Mouse (Mus musculus) hindbrain, embryonic 10.5 days (tissue): ENCODE measurements around the gene Sftpd. TPM values are rescaled to one million over a fixed set of nuclear protein-coding genes. Genes with fewer than 3 reads are reported as not detected.
A peak's percentile ranks its signal among the peaks of the same experiment; 100 is the strongest.

Experiments used
- DNase-seq: peaks from one replicate; pipeline ENCODE4 v3.0.0-alpha.2; 2017; ENCODE audit warnings: low spot score
- H3K27ac ChIP-seq: fragments of 300-500 bp; sonication (generic); 2 replicates; pipeline ENCODE4 v1.5.1; 2016; ENCODE audit warnings: mild to moderate bottlenecking, moderate library complexity
- H3K27me3 ChIP-seq: fragments of 300-500 bp; sonication (generic); 2 replicates; pipeline ENCODE4 v1.6.1; 2016; ENCODE audit warnings: mild to moderate bottlenecking; ENCODE audit not compliant: poor library complexity, insufficient read depth, severe bottlenecking
- H3K36me3 ChIP-seq: fragments of 300-500 bp; sonication (generic); 2 replicates; pipeline ENCODE4 v1.6.1; 2016; ENCODE audit warnings: mild to moderate bottlenecking, moderate library complexity
- H3K4me1 ChIP-seq: fragments of 300-500 bp; sonication (generic); replicated peaks from 2 replicates; pipeline ENCODE4 v1.6.1; 2016; ENCODE audit warnings: mild to moderate bottlenecking
- H3K4me3 ChIP-seq: fragments of 300-500 bp; sonication (generic); 2 replicates; pipeline ENCODE4 v1.5.1; 2016; ENCODE audit warnings: mild to moderate bottlenecking, moderate library complexity
- H3K9me3 ChIP-seq: fragments of 300-500 bp; sonication (generic); 2 replicates; pipeline ENCODE4 v1.6.1; 2016; ENCODE audit warnings: mild to moderate bottlenecking, moderate library complexity
- WGBS: fragments of 180-500 bp; shearing (Covaris S2); methylation state at CpG from one replicate; pipeline ENCODE4 v1.1.7; 2016; 5-methylcytosine and 5-hydroxymethylcytosine counted together
- polyA plus RNA-seq: library from polyadenylated mRNA; unstranded; fragments of >200 nt; fragmentation: Nextera tagmentation; extraction: Ambion mirVana; gene quantifications from 2 replicates; pipeline ENCODE4 v1.2.1, GENCODE M21; 2016

Gene Sftpd
- polyA plus RNA-seq, 1 experiment from 2014 or later = not detected

GRCm38 (mm10) chr14:41146035-41146434, 38.9 kb downstream of the Sftpd start:
- DNase-seq = no peak
- WGBS = 80% methylated on average over 6 of the region's 6 CpGs
- Histone ChIP-seq H3K27me3 (no peaks in the 10 kb centered on the region), H3K27ac (no peak overlapping the region), H3K4me3 (no peak overlapping the region), H3K36me3 (no peaks in the 10 kb centered on the region), H3K9me3 (no peaks in the 10 kb centered on the region), H3K4me1 (no peaks in the 10 kb centered on the region)

GRCm38 (mm10) chr14:41140686-41141085, 44.3 kb downstream of the Sftpd start:
- Histone ChIP-seq H3K9me3 (no peaks in the 10 kb centered on the region), H3K4me1 (no peaks in the 10 kb centered on the region), H3K4me3 (no peak overlapping the region), H3K27ac (no peak overlapping the region), H3K27me3 (no peaks in the 10 kb centered on the region), H3K36me3 (no peaks in the 10 kb centered on the region)
- WGBS = 82% methylated on average over 1 of the region's 1 CpGs
- DNase-seq = no peak

- no peak overlapping the region for H3K27ac ChIP-seq
- H3K9me3 ChIP-seq = no peaks in the 10 kb centered on the region
- no peak overlapping the region for H3K4me3 ChIP-seq
- no peaks in the 10 kb centered on the region for H3K36me3 ChIP-seq
- H3K27me3 ChIP-seq = no peaks in the 10 kb centered on the region
- H3K4me1 ChIP-seq = no peaks in the 10 kb centered on the region
- no peak for DNase-seq
These were observed 47.9 kb downstream of the Sftpd start for GRCm38 (mm10) chr14:41137006-41137405.

- H3K9me3 ChIP-seq = no peaks in the 10 kb centered on the region
- H3K36me3 ChIP-seq = no peaks in the 10 kb centered on the region
- no peak within 1 kb of the TSS for H3K27ac ChIP-seq
- 88% methylated on average over 7 of the region's 7 CpGs for WGBS
- no peak for DNase-seq
- H3K4me3 ChIP-seq = no peak within 1 kb of the TSS
- no peaks in the 10 kb centered on the region for H3K27me3 ChIP-seq
- no peaks in the 10 kb centered on the region for H3K4me1 ChIP-seq
These were observed 53.4 kb downstream of the Sftpd start, which contains the start of gene Sftpa1 for GRCm38 (mm10) chr14:41131540-41131939. Sftpa1 (plus strand) TSS chr14:41131782.

- Histone ChIP-seq H3K9me3 (no peaks in the 10 kb centered on the region), H3K27ac (no peak overlapping the region), H3K27me3 (no peaks in the 10 kb centered on the region), H3K4me3 (no peak overlapping the region), H3K36me3 (no peaks in the 10 kb centered on the region), H3K4me1 (no peaks in the 10 kb centered on the region)
- 23% methylated on average over 4 of the region's 4 CpGs for WGBS
- DNase-seq = peak; percentile 44
These were observed 57.0 kb downstream of the Sftpd start for GRCm38 (mm10) chr14:41127997-41128396.

- H3K9me3 ChIP-seq = no peaks in the 10 kb centered on the region
These were observed 60.3 kb downstream of the Sftpd start for GRCm38 (mm10) chr14:41124683-41125082.

More at GRCm38 (mm10) chr14:41124683-41125082, 60.3 kb downstream of the Sftpd start:
- H3K4me1 ChIP-seq = no peaks in the 10 kb centered on the region
- H3K27me3 ChIP-seq = no peaks in the 10 kb centered on the region
- 86% methylated on average over 5 of the region's 5 CpGs for WGBS
- no peak overlapping the region for H3K27ac ChIP-seq
- DNase-seq = no peak
- H3K36me3 ChIP-seq = no peaks in the 10 kb centered on the region
- no peak overlapping the region for H3K4me3 ChIP-seq

Other genes starting within 250 kb of the Sftpd start
- gene Tspan14, start 218.3 kb downstream of the Sftpd start, polyA plus RNA-seq = 95.5 and 95.7 TPM in 2 replicates
- 45.2 and 52.6 TPM in 2 replicates for gene Fam213a, start 171.4 kb downstream of the Sftpd start, polyA plus RNA-seq
- gene Dydc2, start 115.9 kb downstream of the Sftpd start, polyA plus RNA-seq = 0.47 and 0.64 TPM in 2 replicates
- gene Dydc1, start 112.2 kb downstream of the Sftpd start, polyA plus RNA-seq = not detected in 2 replicates
- gene Mat1a, start 80.1 kb downstream of the Sftpd start, polyA plus RNA-seq = not detected in 2 replicates
- not detected in 2 replicates for gene Sftpa1, start 53.4 kb downstream of the Sftpd start, polyA plus RNA-seq
- not detected in 2 replicates for gene Mbl1, start 33.7 kb downstream of the Sftpd start, polyA plus RNA-seq
- 0.11 TPM in 1 of 2 replicates, not detected in the other for gene Gm2832, start 93.7 kb upstream of the Sftpd start, polyA plus RNA-seq
- not detected in 2 replicates for gene Gm5798, start 163.5 kb upstream of the Sftpd start, polyA plus RNA-seq
- gene Gm7945, start 201.2 kb upstream of the Sftpd start, polyA plus RNA-seq = not detected in 2 replicates
- gene Gm6482, start 223.1 kb upstream of the Sftpd start, polyA plus RNA-seq = not detected in 2 replicates